Mouse (Mus musculus) monocyte, adult 2 months (primary cell): ENCODE data around the gene BC025920.

Experiments used
- DNase-seq, 2 experiments: peaks; one replicate each; pipeline ENCODE4 v3.0.0; 2022; ENCODE audit warnings: low spot score in 2 of 2, low read depth in 1 of 2

BC025920 gene

GRCm38 (mm10) chr10:81641978-81642647 is 36.0 kb downstream of the BC025920 start:
- no peak for DNase-seq

DNA sequence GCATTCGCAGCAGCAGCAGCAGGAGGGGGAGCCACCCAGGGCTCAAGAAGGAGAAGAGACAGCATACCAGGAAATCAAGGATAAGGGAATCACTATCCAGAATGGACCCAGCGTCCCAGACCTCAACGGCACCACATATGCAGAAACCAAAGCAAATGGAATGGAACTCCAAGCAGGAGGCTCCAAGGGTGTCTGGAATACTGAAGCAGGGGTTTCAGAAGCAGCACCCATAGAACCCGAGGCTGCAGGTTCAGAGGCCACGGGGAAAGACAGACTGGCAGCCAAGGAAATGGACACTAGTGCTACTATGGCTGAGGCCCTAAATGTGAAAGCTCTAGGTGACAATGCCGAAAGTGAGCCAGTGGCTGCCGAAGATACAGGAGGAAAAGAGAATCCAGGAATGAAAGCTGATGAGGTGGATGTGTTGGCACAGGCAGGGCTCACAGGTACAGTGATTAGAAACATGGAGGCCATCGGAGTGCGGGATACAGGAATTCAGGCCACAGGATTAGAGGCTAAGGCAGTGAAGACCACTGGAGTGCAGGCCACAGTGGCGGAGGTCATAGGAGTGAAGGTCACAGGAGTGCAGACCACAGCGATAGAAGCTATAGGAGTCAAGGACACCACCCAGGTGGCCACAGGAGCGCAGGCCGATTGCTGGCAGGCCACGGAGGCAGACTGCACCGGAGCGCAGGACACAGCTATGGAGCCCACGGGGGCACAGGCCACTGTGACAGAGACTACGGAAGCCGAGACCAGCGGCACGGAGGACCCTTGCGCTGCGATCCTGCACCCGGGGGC is 36.8 kb downstream of the BC025920 start:
- no peak for DNase-seq

- peak; percentile 79 to 83 for DNase-seq
Observed at GRCm38 (mm10) chr10:81643449-81644055, 37.5 kb downstream of the BC025920 start.

GRCm38 (mm10) chr10:81644162-81644561 is 38.1 kb downstream of the BC025920 start:
- no peak for DNase-seq

GRCm38 (mm10) chr10:81644716-81645115 is 38.6 kb downstream of the BC025920 start:
- DNase-seq, result no peak

DNA sequence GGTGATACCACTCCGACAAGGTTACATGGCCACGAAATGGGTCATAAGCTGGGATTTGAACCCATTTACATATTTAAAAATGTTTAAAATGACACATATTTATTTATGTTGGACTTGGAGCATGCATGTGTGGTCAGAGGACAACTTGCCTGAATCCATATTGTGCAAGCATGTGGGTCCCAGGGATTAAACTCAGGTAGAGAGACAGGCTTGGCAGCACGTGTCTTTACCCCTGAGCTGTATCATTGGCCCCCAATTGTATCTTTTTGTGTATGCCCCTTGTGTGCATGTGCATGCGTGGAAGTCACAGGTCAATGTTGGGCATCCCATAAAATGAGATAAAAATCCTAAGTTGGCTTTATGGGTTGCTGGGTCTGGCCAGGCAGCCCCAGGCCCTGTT is 39.3 kb downstream of the BC025920 start:
- DNase-seq, result no peak

GRCm38 (mm10) chr10:81646015-81646555 is 40.0 kb downstream of the BC025920 start:
- no peak for DNase-seq

GRCm38 (mm10) chr10:81648803-81649775 is 43.0 kb downstream of the BC025920 start, which contains the start of gene Gm10778:
Gene Gm10778 (plus strand): TSS chr10:81649059.
- DNase-seq, result peak; percentile 58 to 69

DNA sequence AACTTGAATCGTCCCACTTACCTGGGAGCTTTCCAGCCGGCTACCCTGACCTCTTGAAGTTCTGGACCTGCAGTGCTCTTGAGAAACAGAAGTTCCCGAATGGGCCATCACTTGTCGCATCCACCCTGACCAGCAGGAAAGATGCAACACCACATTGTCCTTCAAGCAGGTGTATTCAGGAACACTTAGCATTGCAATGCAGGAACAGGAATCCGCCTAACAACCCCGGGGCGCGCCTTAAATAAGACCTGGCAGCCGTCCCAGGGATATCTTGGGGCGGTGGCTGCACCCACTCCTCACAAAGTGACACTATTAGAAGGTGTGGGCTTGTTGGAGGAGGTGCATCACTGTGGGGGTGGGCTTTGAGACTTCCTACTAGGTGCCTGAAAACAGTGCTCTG is 49.1 kb downstream of the BC025920 start:
- DNase-seq, result no peak

DNA sequence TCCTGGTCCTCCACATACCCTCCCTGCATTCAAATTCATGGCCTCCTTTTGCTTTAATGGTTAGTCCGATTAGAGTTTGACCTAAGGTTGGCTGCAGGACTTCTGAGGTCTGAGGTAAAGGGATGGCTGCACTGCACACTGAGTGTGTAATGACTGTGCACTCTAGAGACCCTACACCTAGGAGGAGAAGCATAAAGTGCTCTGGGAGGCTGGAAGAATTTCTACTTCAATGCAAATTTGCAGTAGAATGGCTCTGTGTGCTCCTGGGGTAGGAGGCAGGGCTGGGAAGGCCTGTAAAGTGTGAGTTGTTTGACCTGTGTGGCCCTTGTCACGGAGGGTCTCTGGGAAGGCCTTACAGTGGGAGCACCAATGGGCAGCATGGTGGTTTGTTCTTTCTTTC is 50.1 kb downstream of the BC025920 start:
- DNase-seq, result no peak
